Comparison of ENCODE assay signal across 8 mouse cellular contexts in genomic region chr8:73003858-73004257, GRCm38 (mm10).
DNase-seq lines count a peak whose midpoint lies in the region; ATAC-seq lines count a peak whose summit lies in the region.

No protein-coding gene starts in this region.

- no peaks in the 10 kb centered on the region for H3K27me3 ChIP-seq in heart, embryonic 11.5 days (ENCODE audit: control insufficient read depth, insufficient read depth, low read length)
- H3K27me3 ChIP-seq in forebrain, embryonic 11.5 days (ENCODE audit: control insufficient read depth, insufficient read depth, low read length) = no peaks in the 10 kb centered on the region
- H3K27me3 ChIP-seq in neural tube, embryonic 12.5 days (replicated peaks) = no peaks in the 10 kb centered on the region

- no peaks in the 10 kb centered on the region for H3K9me3 ChIP-seq in heart, embryonic 11.5 days (replicated peaks; ENCODE audit: control insufficient read depth, low read length)
- H3K9me3 ChIP-seq in forebrain, embryonic 11.5 days (ENCODE audit: control insufficient read depth, low read length) = no peaks in the 10 kb centered on the region
- H3K9me3 ChIP-seq in neural tube, embryonic 12.5 days = no peaks in the 10 kb centered on the region

- peak; percentile 12 for DNase-seq in heart, adult 8-10 months (ENCODE audit: low spot score)
- peak; percentile 68 for DNase-seq in 3T3-L1 (ENCODE audit: low read depth, low spot score)
- peak; percentile 13 to 34 for DNase-seq in adrenal gland, postnatal 36 days
- peak; percentile 60 for DNase-seq in forebrain, embryonic 11.5 days (ENCODE audit: low spot score)
- DNase-seq in left cerebral cortex, postnatal 4 days = peak; percentile 39
- DNase-seq in natural killer cell, adult 2 months (ENCODE audit: low spot score in 2 of 2) = no peak

- H3K4me2 ChIP-seq in heart, embryonic 11.5 days = no peak overlapping the region
- H3K4me2 ChIP-seq in forebrain, embryonic 11.5 days (ENCODE audit: low read depth, low read length, severe bottlenecking) = no peak overlapping the region
- no peak overlapping the region for H3K4me2 ChIP-seq in neural tube, embryonic 12.5 days (replicated peaks)

- H3K9ac ChIP-seq in heart, embryonic 11.5 days (ENCODE audit: low read depth, low read length) = no peak overlapping the region
- no peak overlapping the region for H3K9ac ChIP-seq in forebrain, embryonic 11.5 days (ENCODE audit: low read length)
- no peak overlapping the region for H3K9ac ChIP-seq in neural tube, embryonic 12.5 days

- no peak overlapping the region for H3K4me3 ChIP-seq in heart, embryonic 11.5 days (ENCODE audit: low read depth, low read length)
- H3K4me3 ChIP-seq in forebrain, embryonic 11.5 days (ENCODE audit: low read depth, low read length) = no peak overlapping the region
- H3K4me3 ChIP-seq in neural tube, embryonic 12.5 days = no peak overlapping the region

- intact Hi-C loops in left cerebral cortex, postnatal 4 days (cut with DNase I) = loop anchor here (10.0 kb wide), 1 partner anchor 221 kb away; no protein-coding TSS in a partner anchor

- no peaks in the 10 kb centered on the region for H3K36me3 ChIP-seq in heart, embryonic 11.5 days (ENCODE audit: control insufficient read depth, insufficient read depth, low read length)
- no peaks in the 10 kb centered on the region for H3K36me3 ChIP-seq in forebrain, embryonic 11.5 days (ENCODE audit: control insufficient read depth, insufficient read depth, low read length)
- no peaks in the 10 kb centered on the region for H3K36me3 ChIP-seq in neural tube, embryonic 12.5 days

- H3K27ac ChIP-seq in heart, embryonic 11.5 days (ENCODE audit: low read depth, low read length) = no peak overlapping the region
- H3K27ac ChIP-seq in forebrain, embryonic 11.5 days (ENCODE audit: low read depth, low read length) = no peak overlapping the region
- no peak overlapping the region for H3K27ac ChIP-seq in neural tube, embryonic 12.5 days

- H3K4me1 ChIP-seq in heart, embryonic 11.5 days (ENCODE audit: control insufficient read depth, insufficient read depth, low read length) = no peaks in the 10 kb centered on the region
- no peaks in the 10 kb centered on the region for H3K4me1 ChIP-seq in forebrain, embryonic 11.5 days (replicated peaks; ENCODE audit: control insufficient read depth, insufficient read depth, low read length)
- no peaks in the 10 kb centered on the region for H3K4me1 ChIP-seq in neural tube, embryonic 12.5 days

- no peak for ATAC-seq in heart, embryonic 11.5 days (replicated peaks; ENCODE audit: insufficient number of reproducible peaks, low FRiP score, low TSS enrichment)
- peak; percentile 58; the same call in 1 of the 2 replicates for ATAC-seq in forebrain, embryonic 11.5 days (replicated peaks; ENCODE audit: low FRiP score)
- ATAC-seq in neural tube, embryonic 12.5 days (ENCODE audit: low FRiP score, low read depth) = peak; percentile 66

- WGBS in heart, embryonic 11.5 days (ENCODE audit: insufficient replicate concordance) = 42% methylated on average over 2 of the region's 2 CpGs
- 60% methylated on average over 2 of the region's 2 CpGs for WGBS in forebrain, embryonic 11.5 days
- 56% methylated on average over 2 of the region's 2 CpGs for WGBS in neural tube, embryonic 12.5 days

Comparison
In these comparisons a context has a peak if more than half of its experiments do, and no peak if none do; other contexts are left out.
1. DNase-seq: peak in heart, adult 8-10 months (single experiment), 3T3-L1 (single experiment), adrenal gland, postnatal 36 days (2 of 2), forebrain, embryonic 11.5 days (single experiment) and left cerebral cortex, postnatal 4 days (single experiment); none in natural killer cell, adult 2 months (0 of 2).